Mouse (Mus musculus): ENCODE data around the gene Dut. TPM values are rescaled to one million over a fixed set of nuclear protein-coding genes. Genes with fewer than 3 reads are reported as not detected.
"Not testable (repeated sequence)": the region's sequence is repeated elsewhere in the genome, so short reads cannot be mapped to it uniquely, and the experiment has no call there.

Gene Dut
- total RNA-seq, 2 experiments from 2014 or later = 31.9 to 32.5 TPM

- DNase-seq = no peak
Observed at GRCm38 (mm10) chr2:125254630-125255029, 7.6 kb downstream of the Dut start.

- DNase-seq = no peak
Observed at GRCm38 (mm10) chr2:125255886-125256285, 8.9 kb downstream of the Dut start.

- peak; percentile 26 to 45 for DNase-seq
Observed at GRCm38 (mm10) chr2:125259230-125260120, 12.5 kb downstream of the Dut start.

GRCm38 (mm10) chr2:125260326-125260725 lies 13.3 kb downstream of the Dut start:
- DNase-seq = no peak

GRCm38 (mm10) chr2:125263056-125263455 lies 16.1 kb downstream of the Dut start:
- peak; percentile 52 to 62 for DNase-seq

- peak; percentile 31 to 47 for DNase-seq
Observed at GRCm38 (mm10) chr2:125263753-125264152, 16.8 kb downstream of the Dut start.

GRCm38 (mm10) chr2:125268876-125269275 lies 21.9 kb downstream of the Dut start:
- no peak for DNase-seq

GRCm38 (mm10) chr2:125275617-125276016 lies 28.6 kb downstream of the Dut start:
- no peak for DNase-seq

- no peak for DNase-seq
Observed at GRCm38 (mm10) chr2:125276692-125277091, 29.7 kb downstream of the Dut start.

GRCm38 (mm10) chr2:125278474-125278873 lies 31.5 kb downstream of the Dut start:
- peak; percentile 62 to 79 for DNase-seq

- not testable (repeated sequence) for DNase-seq
Observed at GRCm38 (mm10) chr2:125279995-125280394, 33.0 kb downstream of the Dut start.

GRCm38 (mm10) chr2:125282334-125283206 lies 35.6 kb downstream of the Dut start:
- DNase-seq = no peak

GRCm38 (mm10) chr2:125285777-125286176 lies 38.8 kb downstream of the Dut start:
- no peak for DNase-seq

GRCm38 (mm10) chr2:125290197-125290965 lies 43.4 kb downstream of the Dut start:
- peak; percentile 79 to 83 for DNase-seq

GRCm38 (mm10) chr2:125291101-125291500 lies 44.1 kb downstream of the Dut start:
- peak; percentile 46 to 47 for DNase-seq

- DNase-seq = no peak
Observed at GRCm38 (mm10) chr2:125292616-125293015, 45.6 kb downstream of the Dut start.

GRCm38 (mm10) chr2:125293969-125294491 lies 47.0 kb downstream of the Dut start:
- peak; percentile 46 to 60 for DNase-seq

- no peak for DNase-seq
Observed at GRCm38 (mm10) chr2:125295526-125295925, 48.5 kb downstream of the Dut start.

GRCm38 (mm10) chr2:125298841-125299240 lies 51.9 kb downstream of the Dut start:
- no peak for DNase-seq

- DNase-seq = no peak
Observed at GRCm38 (mm10) chr2:125301877-125302624, 55.1 kb downstream of the Dut start.

- no peak for DNase-seq
Observed at GRCm38 (mm10) chr2:125302625-125302924, 55.6 kb downstream of the Dut start.

Data from heart, adult 18-20 months (tissue).